Mouse (Mus musculus) heart, embryonic 16.5 days (tissue): ENCODE measurements around the gene Ccdc144b. TPM values are rescaled to one million over a fixed set of nuclear protein-coding genes. Genes with fewer than 3 reads are reported as not detected.

ENCODE experiments used
- polyA plus RNA-seq: library from polyadenylated mRNA; unstranded; fragments of >200 nt; fragmentation: Nextera tagmentation; extraction: Ambion mirVana; gene quantifications from 2 replicates; pipeline ENCODE4 v1.2.1, GENCODE M21; 2015

Gene Ccdc144b
- polyA plus RNA-seq, 1 experiment from 2014 or later = 0.03 TPM

Other genes with a start within 250 kb of the Ccdc144b start
- 87.2 and 90.7 TPM in 2 replicates for gene Dcun1d1, start 116.1 kb downstream of the Ccdc144b start, polyA plus RNA-seq
- 79.5 and 86.7 TPM in 2 replicates for gene Mccc1, start 52.9 kb downstream of the Ccdc144b start, polyA plus RNA-seq
- gene Acad9, start 12.4 kb upstream of the Ccdc144b start, polyA plus RNA-seq = 82.2 and 95.0 TPM in 2 replicates
- gene D3Ertd254e, start 97.5 kb upstream of the Ccdc144b start, polyA plus RNA-seq = 4.6 and 5.6 TPM in 2 replicates
- gene Qrfpr, start 168.8 kb upstream of the Ccdc144b start, polyA plus RNA-seq = 0.24 and 0.95 TPM in 2 replicates